Mouse (Mus musculus) left cerebral cortex, postnatal 36 days (tissue): ENCODE measurements at regions not wholly inside any gene's neighbourhood (a gene's known extent, or its start where the extent isn't known, plus 50 kb on each side); places are given as distances from the start of the nearest gene placed in this dataset.
A peak's percentile ranks its signal among the peaks of the same experiment; 100 is the strongest.

Source experiments
- DNase-seq, 2 experiments: peaks; one replicate each; pipeline ENCODE4 v3.0.0; 2021 to 2022; ENCODE audit warnings: low spot score in 2 of 2, mixed read lengths in 1 of 2
- intact Hi-C: fragments of 180-260 bp; cut with DNase I; formaldehyde crosslinking; loops from one replicate; pipeline ENCODE4 v1.15.1; 2025

DNA sequence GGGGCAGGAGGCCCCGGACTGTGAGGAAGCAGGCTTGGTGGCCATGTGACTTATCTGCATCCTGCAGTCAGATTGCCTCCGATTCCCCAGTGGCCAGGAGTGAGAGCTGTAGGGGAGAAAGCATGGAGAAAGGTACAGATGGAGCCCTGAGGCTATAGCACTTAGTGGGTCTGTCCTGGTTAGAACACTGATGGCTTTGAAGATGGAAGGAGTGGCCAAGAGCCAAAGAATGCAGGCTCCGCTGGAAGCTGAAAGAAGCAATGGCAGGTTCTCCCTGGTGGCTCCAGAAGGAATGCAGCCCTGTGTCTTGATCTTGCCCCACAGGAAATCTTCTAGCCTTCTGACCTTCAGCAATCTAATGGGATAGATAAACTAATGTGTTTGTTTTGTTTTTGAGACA is 926.3 kb downstream of the 4930447A16Rik start:
- intact Hi-C loops, result no loop called here
- no peak for DNase-seq

- intact Hi-C loops, result no loop called here
- no peak for DNase-seq
These were observed 928.0 kb downstream of the 4930447A16Rik start for GRCm38 (mm10) chr15:38353371-38353770.

GRCm38 (mm10) chr15:38359053-38359452 is 933.7 kb downstream of the 4930447A16Rik start:
- intact Hi-C loops, result no loop called here
- DNase-seq, result no peak

- intact Hi-C loops, result no loop called here
- DNase-seq, result no peak
These were observed 938.2 kb downstream of the 4930447A16Rik start for GRCm38 (mm10) chr15:38363522-38363921.

- intact Hi-C loops, result no loop called here
- DNase-seq, result no peak
These were observed 938.7 kb downstream of the 4930447A16Rik start for GRCm38 (mm10) chr15:38364014-38364413.

DNA sequence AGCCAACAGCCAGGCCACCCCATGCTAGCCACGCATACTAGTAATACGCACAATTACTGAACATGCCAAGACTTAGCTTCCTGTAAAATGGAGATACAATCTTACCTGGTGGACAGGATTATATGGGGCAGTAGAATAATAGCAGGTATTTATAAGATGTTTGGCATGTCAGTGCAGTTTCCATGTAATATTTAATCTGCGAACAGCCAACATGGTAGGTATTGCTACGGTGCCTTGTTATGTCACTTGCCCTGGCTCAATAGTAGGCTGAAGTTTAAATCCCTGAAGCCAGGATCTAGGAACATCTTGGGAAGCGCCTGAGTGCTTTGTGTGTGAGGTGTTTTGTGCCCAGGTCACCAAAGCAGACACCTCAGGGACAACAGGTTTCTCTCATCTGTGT is 942.3 kb downstream of the 4930447A16Rik start:
- DNase-seq, result no peak
- intact Hi-C loops, result no loop called here

DNA sequence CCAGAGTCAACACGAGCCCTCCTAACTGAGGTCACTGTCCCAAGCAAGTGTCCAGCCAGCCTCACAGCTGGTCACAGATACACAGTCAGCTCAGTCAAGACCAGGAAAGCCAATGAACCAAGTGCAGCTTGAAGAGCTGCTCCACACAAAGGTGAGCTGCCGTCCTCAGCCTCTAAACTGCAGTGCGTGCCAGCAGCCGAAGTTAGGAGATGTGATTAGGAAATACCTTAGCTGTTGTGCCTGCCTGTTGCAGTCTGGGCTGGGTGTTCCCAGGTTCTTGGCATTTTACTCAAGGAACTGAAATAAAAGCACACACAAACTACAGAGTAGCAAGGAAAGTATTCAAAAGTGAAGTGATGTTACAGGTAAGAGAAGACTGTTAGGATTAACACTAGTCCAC is 942.9 kb downstream of the 4930447A16Rik start:
- DNase-seq, result no peak
- intact Hi-C loops, result no loop called here

GRCm38 (mm10) chr15:38371404-38372090 is 946.2 kb downstream of the 4930447A16Rik start:
- intact Hi-C loops, result no loop called here
- no peak for DNase-seq

DNA sequence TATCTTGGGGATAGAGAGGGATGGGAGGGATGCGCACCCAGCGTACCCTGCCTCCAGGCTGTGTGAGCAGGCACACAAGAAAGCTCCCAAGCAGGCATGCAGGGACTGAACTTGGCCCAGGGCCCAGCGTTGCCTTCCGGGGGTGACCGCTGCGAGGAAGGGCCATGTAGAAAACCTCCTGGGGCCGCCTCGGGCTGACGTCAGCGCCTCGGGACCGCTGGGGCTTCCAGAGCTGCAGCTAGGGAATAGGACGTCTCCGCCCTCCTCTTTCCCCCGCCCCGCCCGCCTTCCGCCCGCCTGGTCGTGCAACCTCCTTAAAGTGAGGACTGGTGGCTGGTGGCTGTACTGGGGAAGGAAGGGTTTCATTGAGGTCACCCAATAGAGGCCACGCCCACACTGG is 948.4 kb downstream of the 4930447A16Rik start:
- peak; percentile 53 for DNase-seq
- intact Hi-C loops, result no loop called here

- DNase-seq, result peak in 1 of 2 experiments; percentile 36
- intact Hi-C loops, result no loop called here
These were observed 949.4 kb downstream of the 4930447A16Rik start for GRCm38 (mm10) chr15:38374786-38375185.

DNA sequence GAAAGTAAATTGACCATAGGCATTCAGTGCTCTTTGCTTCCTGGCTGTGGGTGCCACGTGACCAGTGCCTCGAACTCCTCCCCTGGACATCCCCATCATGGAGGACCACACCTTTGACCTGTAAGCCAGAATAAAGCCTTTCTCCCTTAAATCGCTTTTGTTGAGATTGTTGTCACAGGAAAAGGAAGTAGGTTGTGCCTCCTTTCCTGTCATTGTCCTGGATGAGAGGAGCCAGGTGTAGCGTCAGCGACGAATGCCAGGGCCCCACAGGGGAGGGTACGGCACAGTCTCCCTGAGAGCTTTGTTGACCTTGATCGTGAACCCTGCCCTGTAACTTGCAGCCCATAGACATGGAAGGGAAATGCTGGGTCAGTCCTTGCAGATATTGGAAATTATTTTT is 952.8 kb downstream of the 4930447A16Rik start:
- intact Hi-C loops, result no loop called here
- DNase-seq, result no peak

- intact Hi-C loops, result loop anchor here (2.0 kb wide), 1 partner anchor 81 kb away; no protein-coding TSS in a partner anchor
- no peak for DNase-seq
These were observed 962.3 kb downstream of the 4930447A16Rik start for GRCm38 (mm10) chr15:38387617-38388016.

DNA sequence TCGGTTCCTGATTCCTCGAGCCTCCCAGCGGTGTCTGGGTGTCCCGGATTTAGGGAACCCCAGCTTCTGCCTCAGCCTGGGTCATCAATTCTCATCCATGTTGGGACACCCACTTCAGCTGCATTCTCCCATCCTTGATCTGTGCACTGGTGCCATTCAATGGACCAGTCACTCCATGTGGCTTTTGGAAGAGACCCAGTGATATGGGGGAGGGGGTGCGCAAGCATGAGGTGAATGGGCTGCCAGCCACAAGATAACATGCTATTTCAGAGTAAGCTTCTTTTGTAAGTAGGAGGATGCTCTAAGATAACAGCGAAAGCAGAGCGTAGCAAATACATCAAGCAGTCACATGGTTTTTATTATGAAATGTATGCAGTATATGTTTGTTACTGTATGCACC is 963.1 kb downstream of the 4930447A16Rik start:
- no peak for DNase-seq
- intact Hi-C loops, result loop anchor here (2.0 kb wide), 1 partner anchor 80 kb away; no protein-coding TSS in a partner anchor

GRCm38 (mm10) chr15:38390450-38390849 is 965.1 kb downstream of the 4930447A16Rik start:
- no peak for DNase-seq
- intact Hi-C loops, result no loop called here

GRCm38 (mm10) chr15:38391420-38391819 is 966.1 kb downstream of the 4930447A16Rik start:
- intact Hi-C loops, result no loop called here
- DNase-seq, result no peak

- intact Hi-C loops, result no loop called here
These were observed 966.5 kb downstream of the 4930447A16Rik start for GRCm38 (mm10) chr15:38391860-38392259.

DNA sequence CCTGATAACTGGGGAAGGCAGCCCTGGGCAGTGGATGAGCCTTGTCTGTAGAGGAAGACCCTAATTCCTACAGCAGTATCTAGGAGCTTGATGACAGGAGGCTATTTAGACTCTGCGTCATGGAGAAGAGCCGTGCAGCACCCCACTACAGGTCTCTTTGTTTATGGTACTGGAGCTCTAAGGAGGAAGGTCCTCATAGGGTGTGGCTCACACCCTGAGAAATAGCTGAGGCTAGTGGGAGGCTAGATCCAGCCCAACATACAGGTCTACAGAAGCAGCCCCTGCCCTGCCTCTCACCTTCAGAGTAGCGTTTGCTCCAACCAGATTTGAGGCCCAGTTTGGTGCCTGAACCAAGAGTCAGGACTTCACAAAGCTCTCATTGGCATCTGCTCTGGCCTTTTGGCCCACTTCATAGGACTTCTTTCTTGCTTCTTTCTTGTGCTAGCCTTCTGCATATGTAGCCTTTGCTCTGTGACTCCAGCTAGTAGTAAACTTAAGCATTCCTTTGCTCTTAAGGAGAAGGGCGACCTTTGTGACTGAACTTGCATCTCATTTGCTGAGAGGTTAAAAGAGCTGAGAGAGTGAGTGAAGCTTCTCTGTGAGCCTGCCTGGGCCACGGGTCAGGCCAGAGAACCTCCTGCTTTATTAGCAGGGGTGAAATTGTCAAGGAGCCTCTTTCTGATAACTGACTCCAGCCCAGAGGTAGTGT is 967.2 kb downstream of the 4930447A16Rik start:
- DNase-seq, result no peak
- intact Hi-C loops, result no loop called here

More at GRCm38 (mm10) chr15:38391860-38392259, 966.5 kb downstream of the 4930447A16Rik start:
- no peak for DNase-seq

DNA sequence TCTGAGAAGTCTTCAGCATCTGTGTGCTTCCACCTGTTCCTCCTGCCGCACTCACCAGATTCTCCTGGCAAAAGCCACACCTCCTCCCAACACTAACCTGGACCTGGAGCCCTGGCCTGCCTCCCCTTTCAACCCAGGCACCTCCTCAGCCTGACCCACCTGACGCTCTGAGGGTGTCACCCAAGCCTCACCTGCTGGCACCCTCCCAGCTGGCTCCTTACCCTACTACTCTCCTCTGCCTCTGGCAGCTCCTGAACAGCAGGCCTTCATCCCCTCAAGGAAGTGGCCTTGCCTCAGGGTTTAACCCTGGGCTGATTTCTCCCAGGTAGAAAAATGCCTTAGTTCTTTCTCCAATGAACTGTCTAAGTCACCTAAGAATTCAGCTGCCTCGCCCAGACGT is 973.5 kb downstream of the 4930447A16Rik start:
- DNase-seq, result no peak
- intact Hi-C loops, result no loop called here

DNA sequence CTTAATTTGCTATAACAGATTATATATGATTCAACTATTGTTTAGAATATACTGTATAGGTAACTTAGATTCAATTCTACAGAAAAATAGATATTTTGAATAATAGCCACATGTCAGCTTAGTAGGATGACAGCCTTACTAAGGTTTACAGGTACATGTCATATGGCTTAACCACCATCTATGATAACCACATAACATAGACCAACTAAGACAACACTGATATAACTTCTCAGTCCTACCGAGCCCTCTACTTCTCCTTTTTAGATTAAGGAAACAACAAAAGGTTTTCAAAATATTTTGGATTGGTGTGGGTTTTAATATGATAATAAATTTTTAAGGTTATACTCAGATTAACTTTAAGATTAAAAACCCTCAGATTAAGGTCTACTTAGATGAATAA is 977.4 kb downstream of the 4930447A16Rik start:
- intact Hi-C loops, result no loop called here
- no peak for DNase-seq

GRCm38 (mm10) chr15:38403760-38404375 is 978.5 kb downstream of the 4930447A16Rik start:
- no peak for DNase-seq
- intact Hi-C loops, result no loop called here
